Mouse (Mus musculus) T-helper 1 cell (primary cell): ENCODE measurements around the gene Cers6.

Source experiments
- in situ Hi-C: fragments of 300-600 bp; cut with MboI, MseI; formaldehyde crosslinking; loops from one replicate; pipeline ENCODE4 v1.15.1; 2025; ENCODE audit warnings: high pct_unique_total_duplicates

Gene Cers6

DNA sequence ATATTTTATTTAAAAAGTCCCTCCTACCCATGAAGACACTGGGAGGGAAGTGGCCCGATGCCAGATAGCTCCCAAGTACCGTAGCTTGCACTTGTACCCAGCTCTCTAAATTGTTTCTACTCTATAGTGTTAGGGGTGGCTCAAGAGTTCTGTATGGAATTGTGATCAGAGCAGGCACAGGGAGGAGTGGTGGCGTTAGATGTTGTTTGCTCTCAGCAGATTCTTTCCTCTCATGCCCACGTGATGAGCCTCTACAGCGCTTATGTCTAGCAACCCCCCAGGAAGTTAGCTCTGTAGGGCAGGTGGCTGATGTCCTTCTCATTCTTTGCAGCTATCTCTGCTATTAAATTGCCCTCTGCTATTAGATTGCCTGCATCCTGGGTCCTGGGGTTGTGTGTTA lies 98.8 kb downstream of the Cers6 start:
- in situ Hi-C loops = loop anchor here (10.0 kb wide), 2 partner anchors 515 to 1145 kb away; no protein-coding TSS in a partner anchor

DNA sequence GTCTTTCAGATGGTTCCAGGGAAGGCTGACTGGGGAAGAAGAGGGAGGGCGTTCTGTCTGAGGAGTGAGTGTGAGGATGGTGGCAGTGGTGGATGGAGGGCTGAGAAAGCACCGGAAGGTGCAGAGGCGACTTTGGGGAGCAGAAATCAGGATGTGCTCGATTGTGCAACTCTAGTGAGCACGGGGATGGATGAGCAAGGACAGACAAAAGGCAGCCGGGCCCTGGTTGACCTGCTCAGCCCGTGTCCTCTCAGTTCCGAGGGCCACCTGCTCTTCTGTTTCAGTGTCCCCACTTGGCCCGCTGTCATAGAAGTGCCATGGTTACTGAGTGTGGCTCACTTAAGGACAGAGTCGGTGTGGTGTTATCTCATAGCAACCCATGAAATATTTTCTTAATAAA lies 99.4 kb downstream of the Cers6 start:
- in situ Hi-C loops = loop anchor here (10.0 kb wide), 2 partner anchors 516 to 1146 kb away; no protein-coding TSS in a partner anchor

DNA sequence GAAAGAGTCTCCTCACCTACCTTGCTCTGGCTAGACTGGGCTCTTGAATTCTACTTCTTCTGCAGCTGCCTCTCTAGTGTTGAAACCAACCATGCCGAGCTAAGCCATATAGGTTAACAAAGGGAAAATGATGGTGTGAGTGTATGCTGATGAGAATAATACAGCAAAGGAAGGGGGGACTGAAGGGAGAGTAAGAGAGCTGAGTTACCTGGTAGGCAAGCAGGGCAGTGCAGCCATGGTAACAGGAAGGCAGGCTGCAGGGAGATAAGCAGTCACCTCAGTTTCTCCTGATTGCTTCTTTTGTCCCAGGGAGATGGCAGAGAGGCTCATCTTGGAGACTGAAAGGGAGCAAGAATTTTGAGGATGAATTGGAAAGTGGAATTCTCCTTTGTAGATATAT lies 105.1 kb downstream of the Cers6 start:
- in situ Hi-C loops = loop anchor here (10.0 kb wide), 2 partner anchors 522 to 1152 kb away; no protein-coding TSS in a partner anchor

DNA sequence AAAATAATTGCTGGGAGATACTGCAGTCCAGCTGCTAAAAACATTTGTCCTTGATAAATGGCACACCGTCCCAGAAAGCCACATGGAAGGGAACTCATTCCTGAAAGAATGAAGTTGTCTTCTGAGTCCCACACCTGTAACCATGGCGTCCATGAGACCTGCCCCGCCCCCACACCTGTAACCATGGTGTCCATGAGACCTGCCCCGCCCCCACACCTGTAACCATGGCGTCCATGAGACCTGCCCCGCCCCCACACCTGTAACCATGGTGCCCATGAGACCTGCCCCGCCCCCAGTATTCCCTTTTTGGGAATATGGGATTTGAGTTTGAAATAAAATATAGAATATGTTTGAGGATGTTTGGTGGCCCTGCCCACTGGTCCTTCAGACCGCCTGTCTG lies 106.8 kb downstream of the Cers6 start:
- in situ Hi-C loops = loop anchor here (10.0 kb wide), 2 partner anchors 523 to 1153 kb away; no protein-coding TSS in a partner anchor

DNA sequence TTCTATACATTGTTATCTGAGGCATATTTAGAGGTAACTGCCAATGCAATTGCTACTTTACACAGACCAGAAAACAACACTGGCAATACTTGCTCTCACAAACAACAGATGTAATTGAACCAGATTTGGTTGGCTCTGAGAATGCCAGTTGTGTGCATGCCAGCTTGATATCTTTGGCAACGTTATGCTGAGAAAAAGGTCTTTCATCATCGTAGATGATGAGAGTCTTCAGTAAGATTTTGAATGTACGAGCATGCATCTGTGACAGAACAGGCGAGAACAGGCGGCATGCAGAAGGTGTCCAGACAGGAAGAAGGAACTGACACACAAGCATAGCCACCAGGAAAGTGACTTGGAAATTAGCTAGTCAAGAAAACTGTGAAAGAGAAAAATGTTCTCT lies 110.6 kb downstream of the Cers6 start:
- in situ Hi-C loops = no loop called here

DNA sequence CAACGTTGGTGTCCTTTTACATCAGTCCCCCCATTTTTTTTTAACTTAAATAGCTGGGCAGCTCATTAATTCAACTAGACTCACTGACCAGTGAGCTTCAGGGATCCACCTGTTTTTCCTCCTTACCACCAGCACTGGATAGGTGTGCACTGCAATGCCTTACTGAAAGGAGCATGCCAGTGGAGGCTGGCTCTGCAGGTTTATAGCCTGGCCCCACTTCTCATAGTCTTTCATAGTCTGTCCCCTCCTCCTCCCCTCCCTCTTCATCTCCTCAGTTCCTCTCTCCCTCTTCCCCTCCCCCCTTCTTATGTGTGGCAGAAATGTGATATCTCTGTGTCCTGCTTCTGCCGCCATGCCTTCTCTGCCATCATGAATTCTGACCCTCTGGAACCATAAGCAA lies 112.5 kb downstream of the Cers6 start:
- in situ Hi-C loops = no loop called here

DNA sequence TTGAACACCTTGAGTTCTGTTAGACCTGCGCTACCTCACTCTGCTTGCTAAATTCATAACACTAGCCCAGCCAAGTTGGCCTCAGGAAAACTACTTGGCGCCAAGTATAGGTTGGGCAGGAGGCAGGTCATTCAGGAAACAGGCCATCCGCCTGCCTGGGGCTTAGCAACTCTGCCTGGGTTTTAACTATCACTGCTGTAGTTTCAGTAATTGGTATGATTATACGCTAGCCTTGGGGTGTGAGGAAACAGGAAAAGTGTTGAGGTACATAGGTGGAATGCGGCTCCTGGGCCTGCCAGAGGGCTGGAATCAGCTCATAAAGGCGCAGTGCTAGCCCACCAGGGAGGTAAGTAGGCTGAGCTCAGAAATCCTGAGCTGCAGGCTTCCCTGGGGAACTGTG lies 114.0 kb downstream of the Cers6 start:
- in situ Hi-C loops = no loop called here

DNA sequence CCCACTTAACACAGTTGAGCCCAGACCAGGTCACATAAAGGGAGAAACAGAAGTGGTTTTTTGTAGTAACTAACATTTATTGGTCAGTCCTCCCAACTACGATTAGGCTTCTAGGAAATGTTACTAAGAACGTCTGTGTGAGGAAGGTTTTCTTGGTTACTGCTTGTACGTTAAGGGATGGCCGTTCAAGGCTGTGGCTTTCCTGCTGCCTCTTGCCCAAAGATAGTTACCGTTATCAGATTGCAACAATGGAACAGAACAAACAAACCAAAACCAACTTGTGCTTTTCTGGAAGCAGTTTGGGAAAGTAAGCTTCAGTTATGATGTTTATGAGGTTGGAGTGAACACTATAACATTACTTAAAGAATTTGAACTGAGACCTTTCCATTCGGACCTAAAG lies 114.5 kb downstream of the Cers6 start:
- in situ Hi-C loops = no loop called here

DNA sequence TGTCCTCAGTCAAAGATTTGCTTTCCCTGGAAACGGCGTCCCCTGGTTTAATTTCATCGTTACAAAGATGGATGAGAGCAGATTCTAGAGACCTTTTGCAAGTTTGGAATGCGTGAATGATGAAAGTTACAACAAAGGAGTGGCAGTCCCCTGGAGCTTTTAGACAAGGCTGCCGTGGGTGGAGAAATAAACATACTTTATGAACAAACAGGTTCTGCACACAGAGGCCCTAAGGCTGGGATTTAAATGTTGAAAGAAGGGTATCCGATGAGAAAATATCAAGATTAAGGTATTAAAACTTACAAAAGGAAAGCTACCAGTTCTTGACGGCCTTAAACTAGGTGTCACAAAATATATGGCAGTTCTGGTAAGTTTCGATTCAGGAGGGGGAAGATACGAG lies 117.0 kb downstream of the Cers6 start:
- in situ Hi-C loops = no loop called here

DNA sequence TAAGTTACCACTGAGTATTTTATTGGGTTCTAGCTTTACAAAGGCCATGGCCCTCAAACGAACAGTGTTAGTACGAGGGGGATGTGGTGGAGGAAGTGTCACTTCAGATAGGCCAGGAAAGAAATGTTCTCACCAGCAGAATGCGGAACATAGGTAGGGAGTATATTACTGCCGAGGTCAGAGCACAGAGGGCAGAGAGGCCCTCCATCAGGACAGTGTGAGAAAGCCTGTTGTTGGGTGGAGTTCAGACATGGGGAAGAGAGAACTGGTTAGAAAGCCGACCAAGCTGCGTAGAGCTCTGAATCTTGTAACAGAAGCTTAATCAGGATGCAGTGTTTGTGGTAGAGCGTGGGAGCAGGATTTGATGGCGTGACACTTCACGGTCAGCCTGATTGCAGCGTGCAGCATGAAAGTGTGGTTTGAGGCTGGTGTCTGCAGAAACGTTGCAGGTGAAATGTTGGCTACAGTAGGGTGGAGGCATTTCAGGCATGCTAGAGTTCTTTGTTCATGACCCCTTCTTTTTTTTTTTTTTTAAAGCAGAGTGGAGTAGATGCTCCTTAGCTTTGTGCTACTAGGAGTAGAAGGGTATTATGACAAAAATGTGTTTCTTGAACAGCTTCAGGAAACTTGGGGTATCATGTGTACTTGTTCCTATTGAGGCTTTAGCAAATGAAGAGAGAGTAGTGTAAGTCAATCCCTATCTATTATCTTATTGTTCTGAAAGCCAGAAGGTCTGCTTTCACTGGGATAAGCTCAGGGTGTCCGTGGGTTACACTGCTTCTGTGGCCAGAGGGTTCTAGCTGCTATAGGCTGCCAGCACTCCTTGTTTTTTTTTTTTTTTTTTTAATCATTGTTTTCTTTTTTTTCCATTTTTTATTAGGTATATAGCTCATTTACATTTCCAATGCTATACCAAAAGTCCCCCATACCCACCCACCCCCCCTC lies 117.7 kb downstream of the Cers6 start:
- in situ Hi-C loops = no loop called here

DNA sequence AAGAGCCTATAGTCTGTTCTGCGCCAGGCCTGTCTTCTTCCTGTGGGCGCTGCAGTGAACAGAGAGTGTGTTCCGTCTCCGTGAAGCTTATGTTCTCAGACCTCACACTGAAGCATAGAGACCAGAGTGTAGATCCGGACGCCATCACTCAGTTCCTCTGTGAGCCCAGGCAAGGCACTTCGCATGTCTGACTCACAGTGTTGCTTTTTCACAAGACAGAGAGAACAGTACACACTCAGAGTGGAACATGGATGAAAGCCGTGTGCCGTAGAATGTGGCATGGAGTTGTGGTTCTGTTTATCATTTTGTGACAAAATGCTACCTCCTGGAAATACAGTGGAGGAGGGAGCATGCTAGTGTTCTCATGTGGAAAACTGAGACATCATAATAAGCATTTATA lies 120.1 kb downstream of the Cers6 start:
- in situ Hi-C loops = no loop called here

DNA sequence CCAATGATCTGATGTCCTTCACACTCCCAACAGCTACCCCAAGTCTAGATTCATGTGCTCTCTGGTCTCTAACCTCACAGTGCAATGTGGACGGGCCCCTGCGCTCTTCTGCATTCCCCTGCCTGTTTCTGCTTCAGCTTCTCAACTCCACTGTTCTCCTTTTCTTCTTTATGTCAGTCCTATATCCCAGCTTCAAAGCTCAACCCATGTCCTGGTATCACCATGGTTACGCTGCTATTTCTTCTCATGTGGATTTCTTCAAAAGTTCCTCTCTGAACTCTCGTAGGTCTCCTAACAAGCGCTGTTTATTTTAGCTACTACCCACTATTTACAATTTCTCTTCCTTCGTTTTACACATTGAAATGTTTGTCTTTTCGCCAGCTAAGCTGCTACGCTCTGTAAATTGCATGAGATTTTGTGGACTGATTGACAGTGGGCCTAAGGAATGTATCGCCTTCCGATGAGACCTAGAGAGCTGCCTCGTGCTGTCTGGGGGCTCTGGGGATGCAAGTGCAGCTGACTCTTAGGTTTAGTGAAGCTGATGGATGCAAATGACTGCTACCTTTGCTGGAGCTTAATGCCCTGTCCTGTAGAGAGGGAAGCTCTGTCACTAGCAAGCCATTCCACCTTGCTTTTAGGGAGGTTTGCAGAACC lies 120.6 kb downstream of the Cers6 start:
- in situ Hi-C loops = no loop called here

DNA sequence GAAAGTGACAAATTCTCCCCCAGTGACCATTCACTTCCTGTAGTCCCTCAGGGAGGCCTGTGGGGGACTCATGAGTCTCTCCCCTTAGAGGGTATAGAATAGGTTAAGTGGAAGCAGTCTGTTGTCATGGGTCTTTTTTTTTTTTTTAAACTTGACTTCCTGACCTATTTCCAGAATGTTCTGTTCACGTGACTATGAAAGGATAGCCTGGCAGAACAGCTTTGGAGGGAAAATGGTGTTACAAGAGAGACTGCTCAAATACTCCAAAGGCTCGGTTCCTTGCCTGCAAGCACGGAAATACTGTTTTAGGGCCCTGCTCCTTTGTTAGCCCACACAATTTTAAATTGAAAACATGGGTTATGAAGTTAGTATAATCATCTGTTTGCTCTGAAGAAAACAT lies 121.7 kb downstream of the Cers6 start:
- in situ Hi-C loops = no loop called here

DNA sequence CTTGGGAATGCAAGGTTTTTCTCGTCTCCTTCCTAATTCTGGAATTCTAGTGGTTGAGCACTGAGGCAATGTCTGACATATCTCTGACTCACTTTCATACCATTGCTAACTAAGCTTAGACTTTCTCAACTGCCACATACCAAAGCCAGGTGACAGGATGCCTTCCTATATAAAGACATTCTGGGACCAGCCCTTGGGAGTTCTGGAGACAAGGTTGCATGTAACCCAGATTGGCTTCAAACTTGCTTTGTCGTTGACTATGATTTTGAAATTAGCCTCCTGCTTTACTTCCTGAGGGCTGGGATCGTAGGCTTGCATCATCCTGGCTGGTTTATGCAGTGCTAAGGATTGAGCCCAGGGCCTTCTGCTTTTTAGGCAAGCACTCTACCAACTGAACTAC lies 122.2 kb downstream of the Cers6 start:
- in situ Hi-C loops = no loop called here

DNA sequence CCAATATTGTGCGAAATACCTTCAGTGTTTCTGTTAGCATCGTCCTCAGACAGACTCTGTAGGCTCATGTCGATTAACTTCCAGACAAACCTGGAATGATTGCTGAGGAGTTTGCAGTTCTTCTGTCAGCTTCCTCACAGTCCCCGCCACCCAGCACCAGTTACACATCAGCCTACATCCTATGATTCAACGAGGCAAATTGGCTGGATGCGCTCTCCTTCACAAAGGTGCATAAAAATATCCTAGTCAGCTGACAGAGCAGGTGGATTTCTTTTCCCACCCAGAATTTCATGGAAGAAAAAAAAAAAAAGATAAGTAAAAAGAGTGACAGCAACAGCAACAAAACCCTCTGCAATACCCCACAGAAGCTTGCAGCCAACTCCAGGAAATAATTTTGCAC lies 127.9 kb downstream of the Cers6 start:
- in situ Hi-C loops = no loop called here

DNA sequence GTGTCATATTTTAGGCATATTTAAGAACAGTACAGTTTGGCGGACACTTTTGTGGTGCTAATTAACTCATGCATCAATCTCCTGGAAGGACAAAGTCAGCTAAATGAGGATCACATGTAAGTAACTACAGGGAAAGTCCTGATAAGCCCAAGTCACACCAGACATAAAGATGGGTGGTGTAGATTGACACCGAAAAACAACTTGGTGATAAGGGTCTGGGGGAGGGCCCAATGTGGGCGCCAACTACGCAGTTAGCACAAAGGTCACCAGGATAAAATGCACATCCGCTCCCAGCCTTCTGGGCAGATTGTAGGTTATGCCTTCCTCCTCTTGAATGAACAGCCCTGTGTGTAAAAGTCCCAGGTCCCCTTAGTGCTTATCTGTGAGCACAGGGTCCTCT lies 131.4 kb downstream of the Cers6 start:
- in situ Hi-C loops = no loop called here

DNA sequence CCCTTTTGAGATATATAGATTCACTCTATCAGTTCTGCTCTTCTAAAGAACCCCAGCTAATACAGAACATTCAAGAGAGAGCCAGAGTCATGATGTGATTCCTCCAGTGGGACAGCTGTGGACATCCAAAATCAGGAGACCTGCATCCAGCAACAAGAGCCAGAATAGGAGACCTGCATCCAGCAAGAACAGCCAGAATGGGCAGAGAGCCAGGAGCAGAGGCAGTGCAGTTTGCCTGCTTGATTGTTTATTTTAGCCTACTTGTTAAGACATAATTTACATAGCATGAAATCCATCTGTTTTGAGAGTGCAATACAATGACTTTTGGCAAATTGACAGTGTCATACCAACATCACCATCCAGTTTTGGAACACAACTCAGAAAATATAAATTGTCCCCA lies 133.2 kb downstream of the Cers6 start:
- in situ Hi-C loops = no loop called here

DNA sequence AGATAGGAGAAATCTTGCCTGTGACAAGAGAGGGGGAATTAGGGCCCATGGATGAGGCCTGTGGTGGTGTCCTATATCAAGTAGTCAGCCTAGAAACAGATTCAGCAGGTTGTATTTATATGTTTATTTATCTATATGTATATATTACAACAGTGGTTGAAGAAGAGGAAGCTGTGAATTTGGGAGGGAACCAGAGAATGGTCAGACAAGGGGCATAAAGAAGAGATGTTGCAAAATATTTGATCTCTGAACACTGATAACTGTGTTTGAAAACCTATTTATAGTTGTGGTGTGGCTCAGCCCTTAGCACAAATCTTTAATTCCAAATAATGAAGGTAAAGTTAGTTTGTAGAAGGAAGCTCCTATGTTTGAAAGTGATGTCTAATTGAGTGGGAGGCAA lies 134.5 kb downstream of the Cers6 start:
- in situ Hi-C loops = no loop called here

DNA sequence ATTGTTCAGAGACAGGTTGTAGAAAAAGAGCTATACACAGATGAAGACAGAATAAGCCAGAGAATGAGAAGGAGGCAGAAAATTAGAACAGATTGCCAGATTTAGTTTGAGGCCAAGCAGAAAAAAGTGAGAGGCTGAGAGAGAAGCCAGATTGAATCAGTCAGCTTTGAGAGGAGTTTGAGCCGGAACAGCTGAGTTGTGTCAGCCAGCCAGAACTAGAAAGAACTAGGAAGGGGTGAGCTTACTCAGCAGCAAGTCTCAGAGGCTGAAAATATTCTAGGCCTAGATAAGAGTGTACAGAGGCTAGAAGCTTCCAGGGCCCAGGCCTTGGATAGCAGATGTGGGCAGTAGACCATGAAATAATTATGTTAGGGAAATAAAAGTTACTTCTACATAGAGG lies 135.0 kb downstream of the Cers6 start:
- in situ Hi-C loops = no loop called here

DNA sequence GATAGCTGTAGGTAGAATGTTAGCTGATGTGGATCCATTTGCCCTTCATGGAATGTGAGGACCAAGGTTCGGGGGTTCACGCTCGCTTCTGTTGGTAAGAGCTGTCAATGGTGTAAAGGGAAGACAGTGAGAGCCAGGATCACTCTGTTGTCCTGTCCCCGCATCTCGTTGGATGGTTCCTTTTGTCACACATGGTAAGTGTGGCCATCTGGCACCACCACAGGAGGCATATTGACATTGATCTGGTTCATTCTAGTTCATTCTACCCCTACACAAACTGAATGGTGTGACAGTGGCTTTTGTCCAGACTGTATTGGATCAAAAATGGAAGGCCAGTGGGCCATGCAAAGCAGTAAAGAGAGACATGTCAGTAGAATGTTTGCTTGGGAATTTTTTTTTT lies 142.8 kb downstream of the Cers6 start:
- in situ Hi-C loops = no loop called here

DNA sequence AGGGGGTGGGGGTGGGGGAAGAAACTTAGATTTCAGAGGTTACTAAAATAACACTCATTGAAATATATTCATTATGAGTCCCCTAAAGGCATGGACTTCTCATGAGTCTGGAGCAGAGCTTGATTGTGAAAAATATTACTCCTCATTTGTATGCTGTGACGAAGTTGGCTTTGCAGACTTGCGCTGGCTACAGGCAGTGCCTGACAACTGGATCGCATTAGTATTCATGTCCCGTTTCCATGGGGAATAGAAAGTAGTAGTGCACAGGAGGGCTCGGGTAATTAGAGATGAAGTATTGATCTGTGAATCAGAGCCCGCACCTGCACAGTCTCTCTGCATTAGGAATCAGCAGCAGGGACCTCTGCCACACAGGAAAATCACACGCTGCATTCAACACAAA lies 150.2 kb downstream of the Cers6 start:
- in situ Hi-C loops = no loop called here

DNA sequence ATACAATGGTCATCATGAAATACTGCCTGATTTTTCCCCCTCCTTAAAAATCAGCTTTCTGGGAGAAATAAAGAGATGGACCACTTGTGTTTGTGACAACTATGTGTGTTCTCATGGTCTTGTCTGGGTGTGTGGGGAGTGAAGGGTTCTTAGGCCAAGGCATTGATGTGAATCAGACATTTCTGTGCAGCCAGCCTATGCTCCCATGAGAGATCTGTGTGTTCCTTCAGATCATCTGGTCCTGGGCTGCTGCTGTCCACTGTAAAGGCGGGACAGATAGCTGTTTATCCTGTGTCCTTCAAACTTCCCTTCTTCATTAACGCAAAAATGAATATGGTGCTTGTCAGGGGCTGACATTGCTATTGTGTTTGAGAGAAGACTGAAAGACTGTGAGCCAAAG lies 150.6 kb downstream of the Cers6 start:
- in situ Hi-C loops = no loop called here

DNA sequence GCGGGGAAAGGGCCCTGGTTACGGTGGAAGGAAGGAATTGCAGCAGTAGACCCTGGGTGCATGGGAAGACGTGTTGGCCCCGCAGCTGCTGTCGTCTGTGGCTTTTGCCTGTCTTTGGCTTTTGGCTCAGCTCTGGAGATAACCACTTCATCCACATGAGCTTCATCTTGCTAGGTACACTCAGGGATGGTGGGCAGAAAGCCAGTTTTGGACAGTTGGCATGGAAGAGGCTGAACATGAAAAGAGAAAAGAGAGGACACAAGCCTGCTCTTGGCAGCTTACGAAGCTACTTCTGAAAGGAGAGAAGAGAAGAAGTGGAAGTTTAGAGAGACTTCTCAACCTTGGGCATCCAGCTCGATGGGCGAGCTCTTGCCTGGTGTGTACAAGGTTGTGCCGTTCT lies 153.0 kb downstream of the Cers6 start:
- in situ Hi-C loops = no loop called here
